Mouse (Mus musculus) lung, adult 2 months (tissue): Measurements from ENCODE around the gene Gm45837.
"Not testable (repeated sequence)": the region's sequence is repeated elsewhere in the genome, so short reads cannot be mapped to it uniquely, and the experiment has no call there.

Experiments
- CTCF ChIP-seq: fragments of 200-500 bp; IDR thresholded peaks from 2 replicates; pipeline ENCODE4 v1.5.1; 2011; ENCODE audit warnings: mild to moderate bottlenecking, low read length, control low read depth; ENCODE audit not compliant: insufficient read depth
- POLR2A ChIP-seq: fragments of 200-500 bp; IDR thresholded peaks from 2 replicates; pipeline ENCODE4 v1.6.1; 2011; ENCODE audit warnings: low read depth, mild to moderate bottlenecking, control low read depth, low read length, borderline replicate concordance; ENCODE audit errors: extremely low read depth

- not testable (repeated sequence) for TF ChIP-seq CTCF, POLR2A
Measured at GRCm38 (mm10) chr7:101559393-101559792, 148.7 kb downstream of the Gm45837 start.
